Mouse (Mus musculus) ES-Bruce4 (cell line): ENCODE measurements around the gene Zmynd11. TPM values are rescaled to one million over a fixed set of nuclear protein-coding genes. Genes with fewer than 3 reads are reported as not detected.

Source experiments
- H3K27ac ChIP-seq: 2 replicates; pipeline ENCODE4 v1.5.1; 2012; ENCODE audit warnings: low read length, inconsistent platforms; ENCODE audit not compliant: insufficient read depth
- H3K27me3 ChIP-seq: 2 replicates; pipeline ENCODE4 v1.6.1; 2012; ENCODE audit warnings: mild to moderate bottlenecking, low read length, inconsistent platforms; ENCODE audit not compliant: control insufficient read depth, poor library complexity, insufficient read depth, severe bottlenecking
- H3K36me3 ChIP-seq: 2 replicates; pipeline ENCODE4 v1.6.1; 2012; ENCODE audit warnings: inconsistent platforms, mild to moderate bottlenecking, low read length, moderate library complexity; ENCODE audit not compliant: control insufficient read depth, poor library complexity, insufficient read depth, severe bottlenecking
- H3K4me1 ChIP-seq: one replicate; pipeline ENCODE4 v1.8.1; 2011; ENCODE audit warnings: low read length; ENCODE audit not compliant: control insufficient read depth, insufficient read depth
- H3K4me3 ChIP-seq: 2 replicates; pipeline ENCODE4 v1.5.1; 2011; ENCODE audit warnings: low read depth, mild to moderate bottlenecking, low read length
- H3K9ac ChIP-seq: 2 replicates; pipeline ENCODE4 v1.6.1; 2012; ENCODE audit warnings: low read depth, mild to moderate bottlenecking, inconsistent platforms; ENCODE audit not compliant: poor library complexity, severe bottlenecking
- H3K9me3 ChIP-seq: replicated peaks from 2 replicates; pipeline ENCODE4 v1.6.1; 2012; ENCODE audit warnings: mild to moderate bottlenecking, low read length, inconsistent platforms; ENCODE audit not compliant: control insufficient read depth, poor library complexity, insufficient read depth, severe bottlenecking
- CTCF ChIP-seq: IDR thresholded peaks from one replicate; pipeline ENCODE4 v1.8.1; 2011; ENCODE audit warnings: low read depth, low read length
- EP300 ChIP-seq: IDR thresholded peaks from 2 replicates; pipeline ENCODE4 v1.6.1; 2011; ENCODE audit warnings: low read depth, low read length; ENCODE audit not compliant: insufficient read depth
- POLR2A ChIP-seq: IDR thresholded peaks from one replicate; pipeline ENCODE4 v1.8.1; 2011; ENCODE audit warnings: low read length; ENCODE audit not compliant: insufficient read depth
- polyA plus RNA-seq: library from polyadenylated mRNA; stranded (reverse); fragments of >200 nt; gene quantifications from 2 replicates; pipeline ENCODE4 v1.2.4, GENCODE M21; 2011; ENCODE audit warnings: low read depth; ENCODE audit not compliant: missing spikeins, insufficient read depth, insufficient read length

The Zmynd11 gene
- polyA plus RNA-seq, 1 experiment, result 48.3 TPM

GRCm38 (mm10) chr13:9636505-9636904 is 128.6 kb downstream of the Zmynd11 start:
- TF ChIP-seq POLR2A (no peak), CTCF (peak; percentile 52), EP300 (no peak)
- no peak overlapping the region for H3K4me3 ChIP-seq
- no peaks in the 10 kb centered on the region for H3K9me3 ChIP-seq
- no peaks in the 10 kb centered on the region for H3K4me1 ChIP-seq
- H3K9ac ChIP-seq, result no peak overlapping the region
- no peak overlapping the region for H3K27ac ChIP-seq
- no peaks in the 10 kb centered on the region for H3K27me3 ChIP-seq
- H3K36me3 ChIP-seq, result no peaks in the 10 kb centered on the region

DNA sequence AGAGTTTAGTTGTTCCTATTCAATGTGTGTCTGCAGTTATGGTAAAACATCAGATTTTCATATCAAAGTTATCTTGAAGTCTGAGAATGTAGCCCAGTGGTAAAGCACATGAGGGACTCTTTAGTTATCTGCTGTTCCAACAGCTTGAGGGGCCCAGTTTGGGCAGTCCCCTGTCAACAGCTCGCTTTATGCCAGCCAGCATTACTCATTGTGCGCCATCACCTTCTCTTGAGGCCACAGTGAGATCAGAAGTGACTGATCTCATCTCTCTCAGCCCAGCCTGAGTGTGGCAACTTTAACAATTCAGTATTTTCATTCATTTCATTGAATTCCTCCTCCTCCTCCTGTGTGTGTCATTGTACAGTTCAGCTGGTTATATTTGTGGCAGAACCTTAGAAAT is 129.2 kb downstream of the Zmynd11 start:
- H3K36me3 ChIP-seq, result no peaks in the 10 kb centered on the region
- no peak overlapping the region for H3K27ac ChIP-seq
- H3K27me3 ChIP-seq, result no peaks in the 10 kb centered on the region
- H3K9me3 ChIP-seq, result no peaks in the 10 kb centered on the region
- TF ChIP-seq EP300 (no peak), CTCF (no peak), POLR2A (no peak)
- no peak overlapping the region for H3K9ac ChIP-seq
- H3K4me3 ChIP-seq, result no peak overlapping the region
- H3K4me1 ChIP-seq, result no peaks in the 10 kb centered on the region
